Mouse (Mus musculus) forebrain, embryonic 14.5 days (tissue): ENCODE results near the gene Eif5a. TPM values are rescaled to one million over a fixed set of nuclear protein-coding genes. Genes with fewer than 3 reads are reported as not detected.
A peak's percentile ranks its signal among the peaks of the same experiment; 100 is the strongest.

Experiments
- ATAC-seq: fragments of 200-750 bp; cut with Nextera tagmentation; 2 replicates; pipeline ENCODE4 v1.8.0; 2017; ENCODE audit warnings: mild to moderate bottlenecking, moderate library complexity
- DNase-seq: peaks from one replicate; pipeline ENCODE4 v3.0.0-alpha.2; 2015; ENCODE audit warnings: low spot score
- H3K27ac ChIP-seq: fragments of 300-500 bp; sonication (generic); 2 replicates; pipeline ENCODE4 v1.5.1; 2014; ENCODE audit warnings: low read depth, mild to moderate bottlenecking, control low read depth, low read length, moderate library complexity
- H3K27me3 ChIP-seq: fragments of 300-500 bp; sonication (generic); replicated peaks from 2 replicates; pipeline ENCODE4 v1.6.1; 2014; ENCODE audit warnings: low read length, control low read depth, mixed read lengths; ENCODE audit not compliant: control insufficient read depth, insufficient read depth
- H3K36me3 ChIP-seq: fragments of 300-500 bp; sonication (generic); 2 replicates; pipeline ENCODE4 v1.6.1; 2014; ENCODE audit warnings: low read length, control low read depth; ENCODE audit not compliant: control insufficient read depth, insufficient read depth
- H3K4me1 ChIP-seq: fragments of 300-500 bp; sonication (generic); 2 replicates; pipeline ENCODE4 v1.6.1; 2014; ENCODE audit warnings: antibody characterized with exemption, low read length, control low read depth; ENCODE audit not compliant: control insufficient read depth, insufficient read depth
- H3K4me2 ChIP-seq: fragments of 300-500 bp; sonication (generic); 2 replicates; pipeline ENCODE4 v1.6.1; 2014; ENCODE audit warnings: mild to moderate bottlenecking, control low read depth, low read length
- H3K4me3 ChIP-seq: fragments of 300-500 bp; sonication (generic); 2 replicates; pipeline ENCODE4 v1.5.1; 2014; ENCODE audit warnings: low read depth, low read length, control low read depth
- H3K9ac ChIP-seq: fragments of 300-500 bp; sonication (generic); 2 replicates; pipeline ENCODE4 v1.6.1; 2014; ENCODE audit warnings: mild to moderate bottlenecking, low read length, control low read depth, moderate library complexity
- H3K9me3 ChIP-seq: fragments of 300-500 bp; sonication (generic); replicated peaks from 2 replicates; pipeline ENCODE4 v1.6.1; 2016; ENCODE audit warnings: low read length, control low read depth, mixed read lengths; ENCODE audit not compliant: control insufficient read depth
- WGBS: fragments of 180-500 bp; shearing (Covaris S2); extraction: QIAGEN DNeasy Blood & Tissue Kit; methylation state at CpG from one replicate; pipeline ENCODE4 v1.1.7; 2014; 5-methylcytosine and 5-hydroxymethylcytosine counted together
- polyA plus RNA-seq: library from polyadenylated mRNA; unstranded; fragments of >200 nt; fragmentation: Nextera tagmentation; extraction: Ambion mirVana; gene quantifications from 2 replicates; pipeline ENCODE4 v1.2.1, GENCODE M21; 2014

The Eif5a gene
- polyA plus RNA-seq, 1 experiment from 2014 or later, result 1,277 TPM

- Histone ChIP-seq H3K4me2 (peak overlapping the region; percentile 62), H3K9me3 (no peaks in the 10 kb centered on the region), H3K36me3 (no peaks in the 10 kb centered on the region), H3K27me3 (0 out of 2 replicates have a peak, but pooled peaks cover 7% of the 10 kb centered on the region), H3K27ac (no peak overlapping the region), H3K9ac (peak overlapping the region; percentile 10; the same call in 1 of the 2 replicates), H3K4me3 (no peak overlapping the region), H3K4me1 (peaks cover 4% of the 10 kb centered on the region)
- 66% methylated on average over 15 of the region's 15 CpGs for WGBS
- DNase-seq (no peak), ATAC-seq (no peak)
Observed at GRCm38 (mm10) chr11:69879711-69880110, 42.0 kb downstream of the Eif5a start.

- Histone ChIP-seq H3K9me3 (no peaks in the 10 kb centered on the region), H3K9ac (no peak overlapping the region), H3K4me2 (no peak overlapping the region), H3K36me3 (no peaks in the 10 kb centered on the region), H3K27ac (no peak overlapping the region), H3K27me3 (0 out of 2 replicates have a peak, but pooled peaks cover 7% of the 10 kb centered on the region), H3K4me1 (peaks cover 4% of the 10 kb centered on the region), H3K4me3 (no peak overlapping the region)
- ATAC-seq (no peak), DNase-seq (no peak)
- WGBS, result 88% methylated on average over 6 of the region's 6 CpGs
Observed at GRCm38 (mm10) chr11:69878952-69879351, 42.8 kb downstream of the Eif5a start.

GRCm38 (mm10) chr11:69878399-69878798 lies 43.4 kb downstream of the Eif5a start:
- Histone ChIP-seq H3K9ac (no peak overlapping the region), H3K27ac (no peak overlapping the region), H3K36me3 (no peaks in the 10 kb centered on the region), H3K4me1 (peaks cover 4% of the 10 kb centered on the region), H3K4me3 (no peak overlapping the region), H3K27me3 (0 out of 2 replicates have a peak, but pooled peaks cover 7% of the 10 kb centered on the region), H3K9me3 (no peaks in the 10 kb centered on the region), H3K4me2 (no peak overlapping the region)
- WGBS, result 91% methylated on average over 3 of the region's 3 CpGs
- ATAC-seq (no peak), DNase-seq (no peak)

GRCm38 (mm10) chr11:69877878-69878277 lies 43.9 kb downstream of the Eif5a start, which contains the start of gene Tmem95:
Gene Tmem95 (minus strand): TSS chr11:69878018.
- H3K27me3 ChIP-seq, result 0 out of 2 replicates have a peak, but pooled peaks cover 7% of the 10 kb centered on the region
- no peaks in the 10 kb centered on the region for H3K36me3 ChIP-seq
- ATAC-seq (no peak), DNase-seq (no peak)
- H3K9me3 ChIP-seq, result no peaks in the 10 kb centered on the region
- H3K27ac ChIP-seq, result no peak within 1 kb of the TSS
- H3K4me1 ChIP-seq, result peaks cover 4% of the 10 kb centered on the region
- H3K4me3 ChIP-seq, result no peak within 1 kb of the TSS
- H3K4me2 ChIP-seq, result peak within 1 kb of the TSS; percentile 33; the same call in 1 of the 2 replicates
- H3K9ac ChIP-seq, result 0 out of 2 replicates have a peak within 1 kb of the TSS, but pooled peaks have one; percentile 13
- WGBS, result 88% methylated on average over 11 of the region's 11 CpGs

GRCm38 (mm10) chr11:69876867-69877266 lies 44.9 kb downstream of the Eif5a start:
- 1% methylated on average over 12 of the region's 12 CpGs for WGBS
- Histone ChIP-seq H3K4me3 (no peak overlapping the region), H3K4me1 (peaks cover 4% of the 10 kb centered on the region), H3K36me3 (no peaks in the 10 kb centered on the region), H3K9me3 (no peaks in the 10 kb centered on the region), H3K4me2 (peak overlapping the region; percentile 33; the same call in 1 of the 2 replicates), H3K27ac (no peak overlapping the region), H3K9ac (0 out of 2 replicates have a peak overlapping the region, but pooled peaks have one; percentile 13), H3K27me3 (0 out of 2 replicates have a peak, but pooled peaks cover 7% of the 10 kb centered on the region)
- DNase-seq (peak; percentile 84), ATAC-seq (peak; percentile 33; the same call in 1 of the 2 replicates)

- Histone ChIP-seq H3K4me2 (no peak overlapping the region), H3K9me3 (no peaks in the 10 kb centered on the region), H3K4me3 (no peak overlapping the region), H3K27ac (no peak overlapping the region), H3K36me3 (no peaks in the 10 kb centered on the region), H3K27me3 (0 out of 2 replicates have a peak, but pooled peaks cover 7% of the 10 kb centered on the region), H3K4me1 (peaks cover 4% of the 10 kb centered on the region), H3K9ac (no peak overlapping the region)
- 69% methylated on average over 7 of the region's 7 CpGs for WGBS
- ATAC-seq (no peak), DNase-seq (no peak)
Observed at GRCm38 (mm10) chr11:69876186-69876585, 45.6 kb downstream of the Eif5a start.

GRCm38 (mm10) chr11:69872451-69872850 lies 49.3 kb downstream of the Eif5a start:
- Histone ChIP-seq H3K4me3 (no peak overlapping the region), H3K9me3 (no peaks in the 10 kb centered on the region), H3K4me2 (no peak overlapping the region), H3K36me3 (no peaks in the 10 kb centered on the region), H3K27me3 (no peaks in the 10 kb centered on the region), H3K9ac (no peak overlapping the region), H3K27ac (no peak overlapping the region), H3K4me1 (no peaks in the 10 kb centered on the region)
- DNase-seq (no peak), ATAC-seq (no peak)
- 77% methylated on average over 4 of the region's 4 CpGs for WGBS

- WGBS, result 89% methylated on average over 7 of the region's 7 CpGs
- no peak for ATAC-seq
- Histone ChIP-seq H3K27ac (no peak overlapping the region), H3K9ac (no peak overlapping the region), H3K4me3 (no peak overlapping the region), H3K4me2 (no peak overlapping the region), H3K4me1 (no peaks in the 10 kb centered on the region), H3K36me3 (no peaks in the 10 kb centered on the region), H3K9me3 (no peaks in the 10 kb centered on the region), H3K27me3 (no peaks in the 10 kb centered on the region)
- DNase-seq, result no peak
Observed at GRCm38 (mm10) chr11:69871822-69872221, 49.9 kb downstream of the Eif5a start.

GRCm38 (mm10) chr11:69870289-69871069 lies 51.3 kb downstream of the Eif5a start:
- no peak overlapping the region for H3K4me2 ChIP-seq
- H3K36me3 ChIP-seq, result no peaks in the 10 kb centered on the region
- ATAC-seq (no peak), DNase-seq (no peak)
- no peaks in the 10 kb centered on the region for H3K4me1 ChIP-seq
- H3K9ac ChIP-seq, result no peak overlapping the region
- no peaks in the 10 kb centered on the region for H3K27me3 ChIP-seq
- H3K4me3 ChIP-seq, result no peak overlapping the region
- no peak overlapping the region for H3K27ac ChIP-seq
- 91% methylated on average over 2 of the region's 2 CpGs for whole genome bisulfite sequencing
- H3K9me3 ChIP-seq, result no peaks in the 10 kb centered on the region
